Mouse (Mus musculus) testis, postnatal 14 days (tissue): ENCODE results near the gene Xpo6.

Experiments used
- DNase-seq: peaks from one replicate; pipeline ENCODE4 v3.0.0; 2021; ENCODE audit warnings: low spot score

The Xpo6 gene

GRCm38 (mm10) chr7:126126502-126126901 lies 73.8 kb downstream of the Xpo6 start:
- DNase-seq: no peak

- DNase-seq: no peak
Measured at GRCm38 (mm10) chr7:126121533-126121932, 78.8 kb downstream of the Xpo6 start.

- DNase-seq: no peak
Measured at GRCm38 (mm10) chr7:126119819-126120218, 80.5 kb downstream of the Xpo6 start.

GRCm38 (mm10) chr7:126113263-126113662 lies 87.0 kb downstream of the Xpo6 start:
- no peak for DNase-seq

GRCm38 (mm10) chr7:126111230-126111629 lies 89.1 kb downstream of the Xpo6 start:
- no peak for DNase-seq

- DNase-seq: no peak
Measured at GRCm38 (mm10) chr7:126109898-126110297, 90.4 kb downstream of the Xpo6 start.

GRCm38 (mm10) chr7:126100440-126100839 lies 99.9 kb downstream of the Xpo6 start:
- no peak for DNase-seq

- no peak for DNase-seq
Measured at GRCm38 (mm10) chr7:126099835-126100234, 100.5 kb downstream of the Xpo6 start.

- no peak for DNase-seq
Measured at GRCm38 (mm10) chr7:126099163-126099775, 101.0 kb downstream of the Xpo6 start.

- no peak for DNase-seq
Measured at GRCm38 (mm10) chr7:126097219-126097915, 102.9 kb downstream of the Xpo6 start.

- no peak for DNase-seq
Measured at GRCm38 (mm10) chr7:126096596-126096995, 103.7 kb downstream of the Xpo6 start.

GRCm38 (mm10) chr7:126094738-126095137 lies 105.6 kb downstream of the Xpo6 start:
- DNase-seq: no peak

GRCm38 (mm10) chr7:126093162-126093561 lies 107.1 kb downstream of the Xpo6 start:
- DNase-seq: no peak

GRCm38 (mm10) chr7:126089782-126090181 lies 110.5 kb downstream of the Xpo6 start:
- DNase-seq: peak; percentile 33

GRCm38 (mm10) chr7:126088155-126088554 lies 112.1 kb downstream of the Xpo6 start:
- no peak for DNase-seq

- DNase-seq: no peak
Measured at GRCm38 (mm10) chr7:126087602-126088001, 112.7 kb downstream of the Xpo6 start.

GRCm38 (mm10) chr7:126086321-126086741 lies 114.0 kb downstream of the Xpo6 start:
- no peak for DNase-seq

- no peak for DNase-seq
Measured at GRCm38 (mm10) chr7:126085154-126085553, 115.1 kb downstream of the Xpo6 start.

GRCm38 (mm10) chr7:126083980-126084348 lies 116.3 kb downstream of the Xpo6 start:
- DNase-seq: no peak

- DNase-seq: no peak
Measured at GRCm38 (mm10) chr7:126083341-126083979, 116.8 kb downstream of the Xpo6 start.

GRCm38 (mm10) chr7:126082286-126082741 lies 118.0 kb downstream of the Xpo6 start, which contains the start of gene Gsg1l:
Gsg1l (minus strand) TSS chr7:126082411.
- no peak for DNase-seq

- DNase-seq: no peak
Measured at GRCm38 (mm10) chr7:126081727-126082285, 118.5 kb downstream of the Xpo6 start.
